Mouse (Mus musculus) embryonic facial prominence, embryonic 13.5 days (tissue): ENCODE results near the gene Gm7978. TPM values are rescaled to one million over a fixed set of nuclear protein-coding genes. Genes with fewer than 3 reads are reported as not detected.
"Not testable (repeated sequence)": the region's sequence is repeated elsewhere in the genome, so short reads cannot be mapped to it uniquely, and the experiment has no call there.

Experiments used
- ATAC-seq: fragments of 200-750 bp; cut with Nextera tagmentation; 2 replicates; pipeline ENCODE4 v1.8.0; 2017; ENCODE audit warnings: low read depth; ENCODE audit not compliant: insufficient number of reproducible peaks, insufficient read depth, low FRiP score, low TSS enrichment
- H3K27ac ChIP-seq: fragments of 300-500 bp; sonication (generic); 2 replicates; pipeline ENCODE4 v1.5.1; 2015; ENCODE audit warnings: moderate library complexity, mild to moderate bottlenecking, inconsistent platforms
- H3K27me3 ChIP-seq: fragments of 300-500 bp; sonication (generic); 2 replicates; pipeline ENCODE4 v1.6.1; 2015; ENCODE audit warnings: mild to moderate bottlenecking, inconsistent platforms
- H3K36me3 ChIP-seq: fragments of 300-500 bp; sonication (generic); 2 replicates; pipeline ENCODE4 v1.6.1; 2015; ENCODE audit warnings: mild to moderate bottlenecking, inconsistent platforms
- H3K4me1 ChIP-seq: fragments of 300-500 bp; sonication (generic); 2 replicates; pipeline ENCODE4 v1.6.1; 2015; ENCODE audit warnings: inconsistent platforms
- H3K4me2 ChIP-seq: fragments of 300-500 bp; sonication (generic); 2 replicates; pipeline ENCODE4 v1.6.1; 2015; ENCODE audit warnings: moderate library complexity, mild to moderate bottlenecking, inconsistent platforms
- H3K4me3 ChIP-seq: fragments of 300-500 bp; sonication (generic); 2 replicates; pipeline ENCODE4 v1.5.1; 2015; ENCODE audit warnings: mild to moderate bottlenecking, inconsistent platforms
- H3K9ac ChIP-seq: fragments of 300-500 bp; sonication (generic); 2 replicates; pipeline ENCODE4 v1.6.1; 2015; ENCODE audit warnings: mild to moderate bottlenecking, inconsistent platforms
- H3K9me3 ChIP-seq: fragments of 300-500 bp; sonication (generic); 2 replicates; pipeline ENCODE4 v1.6.1; 2016; ENCODE audit warnings: inconsistent platforms
- WGBS: fragments of 180-500 bp; shearing (Covaris S2); methylation state at CpG from one replicate; pipeline ENCODE4 v1.1.7; 2015; ENCODE audit warnings: mixed read lengths; 5-methylcytosine and 5-hydroxymethylcytosine counted together
- polyA plus RNA-seq: library from polyadenylated mRNA; unstranded; fragments of >200 nt; fragmentation: Nextera tagmentation; extraction: Ambion mirVana; gene quantifications from 2 replicates; pipeline ENCODE4 v1.2.1, GENCODE M21; 2015

The Gm7978 gene
- not detected in 2 replicates for polyA plus RNA-seq

GRCm38 (mm10) chr5:95736073-95736472 lies at the start of gene Gm7978:
Gene Gm7978 (minus strand): TSS chr5:95736173.
- H3K4me3 ChIP-seq, H3K4me1 ChIP-seq, H3K9ac ChIP-seq, H3K4me2 ChIP-seq, ATAC-seq, H3K36me3 ChIP-seq, H3K27me3 ChIP-seq, H3K27ac ChIP-seq, H3K9me3 ChIP-seq: not testable (repeated sequence)
- no CpG with 5 or more reads among the region's 1 CpGs for WGBS

- H3K27me3 ChIP-seq, ATAC-seq, H3K27ac ChIP-seq, H3K4me1 ChIP-seq, H3K4me3 ChIP-seq, H3K9me3 ChIP-seq, H3K4me2 ChIP-seq, H3K36me3 ChIP-seq, H3K9ac ChIP-seq: not testable (repeated sequence)
- WGBS = no CpG with 5 or more reads among the region's 2 CpGs
These were observed 39.7 kb upstream of the Gm7978 start, which contains the start of gene E330014E10Rik for GRCm38 (mm10) chr5:95775690-95776089. Gene E330014E10Rik (plus strand): TSS chr5:95775990.

GRCm38 (mm10) chr5:95741714-95742113 lies 5.7 kb upstream of the Gm7978 start, which contains the start of gene Gm7982:
Gene Gm7982 (plus strand): TSS chr5:95742014.
- not testable (repeated sequence) for H3K27ac ChIP-seq, ATAC-seq, H3K36me3 ChIP-seq, H3K9ac ChIP-seq, H3K4me2 ChIP-seq, H3K4me3 ChIP-seq, H3K27me3 ChIP-seq, H3K4me1 ChIP-seq, H3K9me3 ChIP-seq
- WGBS = no CpG with 5 or more reads among the region's 3 CpGs

Other genes with a start within 250 kb of the Gm7978 start
- not detected in 2 replicates for gene Gm3286, start 225.4 kb downstream of the Gm7978 start, polyA plus RNA-seq
- not detected in 2 replicates for gene Gm7971, start 141.3 kb downstream of the Gm7978 start, polyA plus RNA-seq
- not detected in 2 replicates for gene Gm7982, start 5.8 kb upstream of the Gm7978 start, polyA plus RNA-seq
- gene E330014E10Rik, start 39.8 kb upstream of the Gm7978 start, polyA plus RNA-seq = not detected in 2 replicates
- gene Cxcl13, start 220.8 kb upstream of the Gm7978 start, polyA plus RNA-seq = 0.92 and 1.4 TPM in 2 replicates